Mouse (Mus musculus) activated CD4-positive, CD25-positive, alpha-beta regulatory T cell (primary cell): ENCODE results near the gene Cacng7. TPM values are rescaled to one million over a fixed set of nuclear protein-coding genes. Genes with fewer than 3 reads are reported as not detected.

Experiments
- polyA plus RNA-seq, 2 experiments: library from polyadenylated mRNA; unstranded; fragments of 100-300 nt; shearing (Covaris generic); gene quantifications; one replicate each; pipeline ENCODE4 v1.2.1; 2017

The Cacng7 gene
- under 1 TPM in 1 of 2 experiments, not detected in 1; 0.43 TPM for polyA plus RNA-seq

GRCm38 (mm10) chr7:3332619-3333521, at the start of gene Cacng7:
Gene Cacng7, plus strand, starts transcription at chr7:3332955.

GRCm38 (mm10) chr7:3288976-3289970, 43.5 kb upstream of the Cacng7 start, which contains the start of the genes Myadm and Prkcg:
Gene Myadm, plus strand, starts transcription at chr7:3289080.
Gene Prkcg, plus strand, starts transcription at chr7:3289179.

GRCm38 (mm10) chr7:3390413-3391080, 57.8 kb downstream of the Cacng7 start, which contains the start of gene Cacng8:
Gene Cacng8, plus strand, starts transcription at chr7:3390683.

Other genes starting within 250 kb of the Cacng7 start
- under 1 TPM in 1 of 2 experiments, not detected in 1; 0.05 TPM for gene AU018091, start 163.8 kb upstream of the Cacng7 start, polyA plus RNA-seq
- under 1 TPM in 1 of 2 experiments, not detected in 1; 0.21 TPM for gene Nlrp12, start 83.2 kb upstream of the Cacng7 start, polyA plus RNA-seq
- 10 to 100 TPM in 1 of 2 experiments, 1 to 10 TPM in 1; 8.0 to 20.7 TPM for gene Myadm, start 43.9 kb upstream of the Cacng7 start, polyA plus RNA-seq
- gene Prkcg, start 43.8 kb upstream of the Cacng7 start, polyA plus RNA-seq, result under 1 TPM; 0.47 to 0.56 TPM
- gene Cacng8, start 57.7 kb downstream of the Cacng7 start, polyA plus RNA-seq, result not detected
- not detected for gene Cacng6, start 91.2 kb downstream of the Cacng7 start, polyA plus RNA-seq
- gene Tarm1, start 169.7 kb downstream of the Cacng7 start, polyA plus RNA-seq, result 1 to 10 TPM in 1 of 2 experiments, not detected in 1; 1.7 TPM